Mouse (Mus musculus): Measurements from ENCODE around the gene Gm20388. TPM values are rescaled to one million over a fixed set of nuclear protein-coding genes. Genes with fewer than 3 reads are reported as not detected.

Gm20388 gene
- polyA plus RNA-seq, 1 experiment from 2014 or later: not detected

GRCm38 (mm10) chr8:120872661-120873060 lies 962.0 kb downstream of the Gm20388 start:
- no peak overlapping the region for H3K4me3 ChIP-seq (ENCODE audit: low read length)
- no peaks in the 10 kb centered on the region for H3K4me1 ChIP-seq (ENCODE audit: control insufficient read depth, insufficient read depth, low read length)
- no peaks in the 10 kb centered on the region for H3K9me3 ChIP-seq (ENCODE audit: control insufficient read depth, low read length)
- H3K27me3 ChIP-seq (ENCODE audit: control insufficient read depth, insufficient read depth, low read length): peaks cover 3% of the 10 kb centered on the region; the same call in 1 of the 2 replicates
- no peak overlapping the region for H3K4me2 ChIP-seq (replicated peaks; ENCODE audit: low read depth, low read length)
- H3K36me3 ChIP-seq (ENCODE audit: control insufficient read depth, insufficient read depth, low read length): no peaks in the 10 kb centered on the region
- 75% methylated on average over 6 of the region's 6 CpGs for WGBS
- no peak for ATAC-seq (ENCODE audit: low FRiP score, low TSS enrichment)
- no peak overlapping the region for H3K9ac ChIP-seq (ENCODE audit: low read depth, low read length)
- H3K27ac ChIP-seq (ENCODE audit: low read depth, low read length): no peak overlapping the region

- Histone ChIP-seq H3K4me3 (ENCODE audit: low read length) (no peak overlapping the region), H3K9ac (ENCODE audit: low read depth, low read length) (no peak overlapping the region), H3K4me2 (replicated peaks; ENCODE audit: low read depth, low read length) (no peak overlapping the region), H3K36me3 (ENCODE audit: control insufficient read depth, insufficient read depth, low read length) (no peaks in the 10 kb centered on the region), H3K27ac (ENCODE audit: low read depth, low read length) (no peak overlapping the region), H3K9me3 (ENCODE audit: control insufficient read depth, low read length) (no peaks in the 10 kb centered on the region), H3K4me1 (ENCODE audit: control insufficient read depth, insufficient read depth, low read length) (no peaks in the 10 kb centered on the region), H3K27me3 (ENCODE audit: control insufficient read depth, insufficient read depth, low read length) (peaks cover 30% of the 10 kb centered on the region)
- no peak for ATAC-seq (ENCODE audit: low FRiP score, low TSS enrichment)
- 82% methylated on average over 24 of the region's 24 CpGs for WGBS
Observed at GRCm38 (mm10) chr8:120876010-120876918, 965.6 kb downstream of the Gm20388 start.

GRCm38 (mm10) chr8:120877005-120877404 lies 966.4 kb downstream of the Gm20388 start:
- Histone ChIP-seq H3K9me3 (ENCODE audit: control insufficient read depth, low read length) (no peaks in the 10 kb centered on the region), H3K4me2 (replicated peaks; ENCODE audit: low read depth, low read length) (no peak overlapping the region), H3K4me1 (ENCODE audit: control insufficient read depth, insufficient read depth, low read length) (no peaks in the 10 kb centered on the region), H3K27ac (ENCODE audit: low read depth, low read length) (no peak overlapping the region), H3K9ac (ENCODE audit: low read depth, low read length) (no peak overlapping the region), H3K4me3 (ENCODE audit: low read length) (no peak overlapping the region), H3K27me3 (ENCODE audit: control insufficient read depth, insufficient read depth, low read length) (peaks cover 38% of the 10 kb centered on the region), H3K36me3 (ENCODE audit: control insufficient read depth, insufficient read depth, low read length) (no peaks in the 10 kb centered on the region)
- 83% methylated on average over 7 of the region's 7 CpGs for WGBS
- no peak for ATAC-seq (ENCODE audit: low FRiP score, low TSS enrichment)

GRCm38 (mm10) chr8:120879928-120880327 lies 969.3 kb downstream of the Gm20388 start:
- Histone ChIP-seq H3K4me1 (ENCODE audit: control insufficient read depth, insufficient read depth, low read length) (no peaks in the 10 kb centered on the region), H3K9me3 (ENCODE audit: control insufficient read depth, low read length) (no peaks in the 10 kb centered on the region), H3K27ac (ENCODE audit: low read depth, low read length) (no peak overlapping the region), H3K4me2 (replicated peaks; ENCODE audit: low read depth, low read length) (no peak overlapping the region), H3K9ac (ENCODE audit: low read depth, low read length) (no peak overlapping the region), H3K27me3 (ENCODE audit: control insufficient read depth, insufficient read depth, low read length) (peaks cover 62% of the 10 kb centered on the region), H3K36me3 (ENCODE audit: control insufficient read depth, insufficient read depth, low read length) (no peaks in the 10 kb centered on the region), H3K4me3 (ENCODE audit: low read length) (no peak overlapping the region)
- ATAC-seq (ENCODE audit: low FRiP score, low TSS enrichment): no peak
- 58% methylated on average over 6 of the region's 6 CpGs for WGBS

- Histone ChIP-seq H3K9me3 (ENCODE audit: control insufficient read depth, low read length) (no peaks in the 10 kb centered on the region), H3K4me3 (ENCODE audit: low read length) (no peak overlapping the region), H3K27ac (ENCODE audit: low read depth, low read length) (no peak overlapping the region), H3K36me3 (ENCODE audit: control insufficient read depth, insufficient read depth, low read length) (no peaks in the 10 kb centered on the region), H3K27me3 (ENCODE audit: control insufficient read depth, insufficient read depth, low read length) (peaks cover 78% of the 10 kb centered on the region), H3K9ac (ENCODE audit: low read depth, low read length) (no peak overlapping the region), H3K4me2 (replicated peaks; ENCODE audit: low read depth, low read length) (no peak overlapping the region), H3K4me1 (ENCODE audit: control insufficient read depth, insufficient read depth, low read length) (no peaks in the 10 kb centered on the region)
- WGBS: 79% methylated on average over 10 of the region's 10 CpGs
- ATAC-seq (ENCODE audit: low FRiP score, low TSS enrichment): no peak
Observed at GRCm38 (mm10) chr8:120881634-120882033, 971.0 kb downstream of the Gm20388 start.

- H3K36me3 ChIP-seq (ENCODE audit: control insufficient read depth, insufficient read depth, low read length): no peaks in the 10 kb centered on the region
- H3K9me3 ChIP-seq (ENCODE audit: control insufficient read depth, low read length): no peaks in the 10 kb centered on the region
- H3K9ac ChIP-seq (ENCODE audit: low read depth, low read length): no peak overlapping the region
- H3K4me1 ChIP-seq (ENCODE audit: control insufficient read depth, insufficient read depth, low read length): no peaks in the 10 kb centered on the region
- H3K4me3 ChIP-seq (ENCODE audit: low read length): no peak overlapping the region
- WGBS: 20% methylated on average over 13 of the region's 13 CpGs
- no peak overlapping the region for H3K4me2 ChIP-seq (replicated peaks; ENCODE audit: low read depth, low read length)
- no peak overlapping the region for H3K27ac ChIP-seq (ENCODE audit: low read depth, low read length)
- peaks cover 88% of the 10 kb centered on the region for H3K27me3 ChIP-seq (ENCODE audit: control insufficient read depth, insufficient read depth, low read length)
- no peak for ATAC-seq (ENCODE audit: low FRiP score, low TSS enrichment)
Observed at GRCm38 (mm10) chr8:120882657-120883056, 972.0 kb downstream of the Gm20388 start.

- no peak overlapping the region for H3K4me2 ChIP-seq (replicated peaks; ENCODE audit: low read depth, low read length)
- no peaks in the 10 kb centered on the region for H3K4me1 ChIP-seq (ENCODE audit: control insufficient read depth, insufficient read depth, low read length)
- H3K27ac ChIP-seq (ENCODE audit: low read depth, low read length): no peak overlapping the region
- whole genome bisulfite sequencing: 3% methylated on average over 25 of the region's 25 CpGs
- H3K4me3 ChIP-seq (ENCODE audit: low read length): no peak overlapping the region
- H3K36me3 ChIP-seq (ENCODE audit: control insufficient read depth, insufficient read depth, low read length): no peaks in the 10 kb centered on the region
- H3K9me3 ChIP-seq (ENCODE audit: control insufficient read depth, low read length): no peaks in the 10 kb centered on the region
- H3K27me3 ChIP-seq (ENCODE audit: control insufficient read depth, insufficient read depth, low read length): peaks cover 88% of the 10 kb centered on the region
- no peak for ATAC-seq (ENCODE audit: low FRiP score, low TSS enrichment)
- no peak overlapping the region for H3K9ac ChIP-seq (ENCODE audit: low read depth, low read length)
Observed at GRCm38 (mm10) chr8:120883369-120883768, 972.7 kb downstream of the Gm20388 start.

- Histone ChIP-seq H3K9me3 (ENCODE audit: control insufficient read depth, low read length) (no peaks in the 10 kb centered on the region), H3K27me3 (ENCODE audit: control insufficient read depth, insufficient read depth, low read length) (peaks cover 92% of the 10 kb centered on the region), H3K9ac (ENCODE audit: low read depth, low read length) (no peak overlapping the region), H3K4me1 (ENCODE audit: control insufficient read depth, insufficient read depth, low read length) (no peaks in the 10 kb centered on the region), H3K4me2 (replicated peaks; ENCODE audit: low read depth, low read length) (no peak overlapping the region), H3K36me3 (ENCODE audit: control insufficient read depth, insufficient read depth, low read length) (no peaks in the 10 kb centered on the region), H3K27ac (ENCODE audit: low read depth, low read length) (no peak overlapping the region), H3K4me3 (ENCODE audit: low read length) (no peak overlapping the region)
- ATAC-seq (ENCODE audit: low FRiP score, low TSS enrichment): no peak
- WGBS: 10% methylated on average over 15 of the region's 15 CpGs
Observed at GRCm38 (mm10) chr8:120883853-120884252, 973.2 kb downstream of the Gm20388 start.

GRCm38 (mm10) chr8:120884881-120885280 lies 974.2 kb downstream of the Gm20388 start:
- H3K27me3 ChIP-seq (ENCODE audit: control insufficient read depth, insufficient read depth, low read length): peaks cover 96% of the 10 kb centered on the region
- H3K9ac ChIP-seq (ENCODE audit: low read depth, low read length): no peak overlapping the region
- 0 out of 2 replicates have a peak, but pooled peaks have one; percentile 51 for ATAC-seq (ENCODE audit: low FRiP score, low TSS enrichment)
- no peak overlapping the region for H3K4me2 ChIP-seq (replicated peaks; ENCODE audit: low read depth, low read length)
- 7% methylated on average over 13 of the region's 13 CpGs for WGBS
- H3K4me1 ChIP-seq (ENCODE audit: control insufficient read depth, insufficient read depth, low read length): no peaks in the 10 kb centered on the region
- no peaks in the 10 kb centered on the region for H3K9me3 ChIP-seq (ENCODE audit: control insufficient read depth, low read length)
- H3K4me3 ChIP-seq (ENCODE audit: low read length): no peak overlapping the region
- H3K36me3 ChIP-seq (ENCODE audit: control insufficient read depth, insufficient read depth, low read length): no peaks in the 10 kb centered on the region
- no peak overlapping the region for H3K27ac ChIP-seq (ENCODE audit: low read depth, low read length)
